Mouse (Mus musculus) neural tube, embryonic 12.5 days (tissue): ENCODE data around the gene Egfl7. TPM values are rescaled to one million over a fixed set of nuclear protein-coding genes. Genes with fewer than 3 reads are reported as not detected.

Experiments
- ATAC-seq: fragments of 200-750 bp; cut with Nextera tagmentation; 2 replicates; pipeline ENCODE4 v1.8.0; 2017; ENCODE audit warnings: low read depth, mild to moderate bottlenecking, moderate TSS enrichment, moderate library complexity; ENCODE audit not compliant: low FRiP score
- H3K27ac ChIP-seq: fragments of 300-500 bp; sonication (generic); 2 replicates; pipeline ENCODE4 v1.5.1; 2016
- H3K27me3 ChIP-seq: fragments of 300-500 bp; sonication (generic); replicated peaks from 2 replicates; pipeline ENCODE4 v1.6.1; 2016; ENCODE audit warnings: mild to moderate bottlenecking
- H3K36me3 ChIP-seq: fragments of 300-500 bp; sonication (generic); 2 replicates; pipeline ENCODE4 v1.6.1; 2016; ENCODE audit warnings: mild to moderate bottlenecking
- H3K4me1 ChIP-seq: fragments of 300-500 bp; sonication (generic); 2 replicates; pipeline ENCODE4 v1.6.1; 2016
- H3K4me2 ChIP-seq: fragments of 300-500 bp; sonication (generic); replicated peaks from 2 replicates; pipeline ENCODE4 v1.6.1; 2016; ENCODE audit warnings: mild to moderate bottlenecking
- H3K4me3 ChIP-seq: fragments of 300-500 bp; sonication (generic); 2 replicates; pipeline ENCODE4 v1.5.1; 2016
- H3K9ac ChIP-seq: fragments of 300-500 bp; sonication (generic); 2 replicates; pipeline ENCODE4 v1.6.1; 2016; ENCODE audit warnings: mild to moderate bottlenecking
- H3K9me3 ChIP-seq: fragments of 300-500 bp; sonication (generic); 2 replicates; pipeline ENCODE4 v1.6.1; 2016; ENCODE audit warnings: mild to moderate bottlenecking
- WGBS: fragments of 180-500 bp; shearing (Covaris S2); methylation state at CpG from one replicate; pipeline ENCODE4 v1.1.7; 2016; 5-methylcytosine and 5-hydroxymethylcytosine counted together
- polyA plus RNA-seq: library from polyadenylated mRNA; unstranded; fragments of >200 nt; fragmentation: Nextera tagmentation; extraction: Ambion mirVana; gene quantifications from 2 replicates; pipeline ENCODE4 v1.2.1, GENCODE M21; 2016

The Egfl7 gene
- polyA plus RNA-seq, 1 experiment from 2014 or later: 74.8 TPM

GRCm38 (mm10) chr2:26607056-26607910, 27.5 kb downstream of the Egfl7 start:
- ATAC-seq: no peak

GRCm38 (mm10) chr2:26608781-26609180, 29.0 kb downstream of the Egfl7 start:
- Histone ChIP-seq H3K4me2 (no peak overlapping the region), H3K27ac (no peak overlapping the region), H3K36me3 (no peaks in the 10 kb centered on the region), H3K4me3 (no peak overlapping the region), H3K27me3 (peaks cover 17% of the 10 kb centered on the region), H3K9me3 (no peaks in the 10 kb centered on the region), H3K4me1 (peaks cover 9% of the 10 kb centered on the region), H3K9ac (no peak overlapping the region)
- no peak for ATAC-seq

More at GRCm38 (mm10) chr2:26607056-26607910, 27.5 kb downstream of the Egfl7 start:
- Histone ChIP-seq H3K27ac (no peak overlapping the region), H3K9ac (no peak overlapping the region), H3K4me3 (no peak overlapping the region), H3K9me3 (no peaks in the 10 kb centered on the region), H3K4me2 (no peak overlapping the region), H3K27me3 (peaks cover 31% of the 10 kb centered on the region), H3K36me3 (no peaks in the 10 kb centered on the region), H3K4me1 (peaks cover 13% of the 10 kb centered on the region)
- WGBS: 57% methylated on average over 6 of the region's 6 CpGs

- Histone ChIP-seq H3K9me3 (no peaks in the 10 kb centered on the region), H3K4me1 (peaks cover 4% of the 10 kb centered on the region; the same call in 1 of the 2 replicates), H3K27ac (no peak overlapping the region), H3K9ac (no peak overlapping the region), H3K27me3 (peaks cover 12% of the 10 kb centered on the region), H3K36me3 (no peaks in the 10 kb centered on the region), H3K4me2 (no peak overlapping the region), H3K4me3 (no peak overlapping the region)
- no peak for ATAC-seq
Observed at GRCm38 (mm10) chr2:26609261-26609661, 29.4 kb downstream of the Egfl7 start.

- WGBS: 80% methylated on average over 3 of the region's 3 CpGs
- no peak for ATAC-seq
- H3K27ac ChIP-seq: no peak overlapping the region
- H3K9me3 ChIP-seq: no peaks in the 10 kb centered on the region
- no peak overlapping the region for H3K4me3 ChIP-seq
- H3K27me3 ChIP-seq: peaks cover under 1% of the 10 kb centered on the region; the same call in 1 of the 2 replicates
- H3K36me3 ChIP-seq: no peaks in the 10 kb centered on the region
- no peaks in the 10 kb centered on the region for H3K4me1 ChIP-seq
- no peak overlapping the region for H3K9ac ChIP-seq
- no peak overlapping the region for H3K4me2 ChIP-seq
Observed at GRCm38 (mm10) chr2:26610526-26610925, 30.7 kb downstream of the Egfl7 start.

- ATAC-seq: no peak
- no peak overlapping the region for H3K9ac ChIP-seq
Observed at GRCm38 (mm10) chr2:26611054-26611453, 31.2 kb downstream of the Egfl7 start.

GRCm38 (mm10) chr2:26611896-26612295, 32.1 kb downstream of the Egfl7 start:
- no peak overlapping the region for H3K27ac ChIP-seq
- no peak overlapping the region for H3K9ac ChIP-seq
- H3K9me3 ChIP-seq: no peaks in the 10 kb centered on the region
- H3K27me3 ChIP-seq: no peaks in the 10 kb centered on the region
- ATAC-seq: no peak
- no peak overlapping the region for H3K4me2 ChIP-seq
- no peak overlapping the region for H3K4me3 ChIP-seq
- no peaks in the 10 kb centered on the region for H3K4me1 ChIP-seq
- H3K36me3 ChIP-seq: no peaks in the 10 kb centered on the region

More at GRCm38 (mm10) chr2:26611054-26611453, 31.2 kb downstream of the Egfl7 start:
- Histone ChIP-seq H3K4me3 (no peak overlapping the region), H3K27ac (no peak overlapping the region), H3K36me3 (no peaks in the 10 kb centered on the region), H3K4me2 (no peak overlapping the region), H3K27me3 (no peaks in the 10 kb centered on the region), H3K9me3 (no peaks in the 10 kb centered on the region), H3K4me1 (no peaks in the 10 kb centered on the region)

- 83% methylated on average over 5 of the region's 5 CpGs for WGBS
- Histone ChIP-seq H3K27me3 (no peaks in the 10 kb centered on the region), H3K27ac (no peak overlapping the region), H3K4me3 (no peak overlapping the region), H3K4me1 (no peaks in the 10 kb centered on the region), H3K9me3 (no peaks in the 10 kb centered on the region), H3K4me2 (no peak overlapping the region), H3K9ac (no peak overlapping the region), H3K36me3 (no peaks in the 10 kb centered on the region)
- no peak for ATAC-seq
Observed at GRCm38 (mm10) chr2:26614903-26615302, 35.1 kb downstream of the Egfl7 start.

GRCm38 (mm10) chr2:26615459-26616124, 35.8 kb downstream of the Egfl7 start:
- Histone ChIP-seq H3K4me3 (no peak overlapping the region), H3K9ac (no peak overlapping the region), H3K27ac (no peak overlapping the region), H3K36me3 (no peaks in the 10 kb centered on the region), H3K4me2 (no peak overlapping the region), H3K4me1 (no peaks in the 10 kb centered on the region), H3K9me3 (no peaks in the 10 kb centered on the region), H3K27me3 (no peaks in the 10 kb centered on the region)
- WGBS: 83% methylated on average over 4 of the region's 4 CpGs
- no peak for ATAC-seq

- Histone ChIP-seq H3K9ac (no peak overlapping the region), H3K36me3 (no peaks in the 10 kb centered on the region), H3K4me1 (no peaks in the 10 kb centered on the region; the same call in 1 of the 2 replicates), H3K27me3 (no peaks in the 10 kb centered on the region), H3K4me2 (no peak overlapping the region), H3K4me3 (no peak overlapping the region), H3K9me3 (no peaks in the 10 kb centered on the region), H3K27ac (no peak overlapping the region)
- WGBS: 78% methylated on average over 6 of the region's 6 CpGs
- no peak for ATAC-seq
Observed at GRCm38 (mm10) chr2:26617331-26617730, 37.5 kb downstream of the Egfl7 start.

GRCm38 (mm10) chr2:26617928-26618327, 38.1 kb downstream of the Egfl7 start:
- ATAC-seq: no peak
- no peaks in the 10 kb centered on the region for H3K36me3 ChIP-seq
- H3K4me1 ChIP-seq: no peaks in the 10 kb centered on the region; the same call in 1 of the 2 replicates
- H3K27me3 ChIP-seq: no peaks in the 10 kb centered on the region
- no peak overlapping the region for H3K4me2 ChIP-seq
- no peak overlapping the region for H3K9ac ChIP-seq
- no peaks in the 10 kb centered on the region for H3K9me3 ChIP-seq
- no peak overlapping the region for H3K4me3 ChIP-seq
- 67% methylated on average over 7 of the region's 7 CpGs for WGBS
- no peak overlapping the region for H3K27ac ChIP-seq

GRCm38 (mm10) chr2:26621246-26621645, 41.4 kb downstream of the Egfl7 start:
- 61% methylated on average over 2 of the region's 2 CpGs for WGBS
- Histone ChIP-seq H3K27ac (no peak overlapping the region), H3K4me1 (no peaks in the 10 kb centered on the region; the same call in 1 of the 2 replicates), H3K9me3 (no peaks in the 10 kb centered on the region), H3K36me3 (no peaks in the 10 kb centered on the region), H3K4me3 (no peak overlapping the region), H3K27me3 (no peaks in the 10 kb centered on the region), H3K9ac (no peak overlapping the region), H3K4me2 (no peak overlapping the region)
- no peak for ATAC-seq

- peaks cover 4% of the 10 kb centered on the region for H3K4me1 ChIP-seq
- no peak overlapping the region for H3K27ac ChIP-seq
- no peak overlapping the region for H3K4me3 ChIP-seq
- 67% methylated on average over 5 of the region's 5 CpGs for WGBS
- H3K9me3 ChIP-seq: no peaks in the 10 kb centered on the region
- no peaks in the 10 kb centered on the region for H3K27me3 ChIP-seq
- no peak overlapping the region for H3K9ac ChIP-seq
- H3K4me2 ChIP-seq: no peak overlapping the region
- ATAC-seq: no peak
- H3K36me3 ChIP-seq: no peaks in the 10 kb centered on the region
Observed at GRCm38 (mm10) chr2:26622984-26623383, 43.2 kb downstream of the Egfl7 start.
